Mouse (Mus musculus) embryo, embryonic 11 days (tissue): ENCODE data around the gene Tef.

Experiments
- DNase-seq: peaks from one replicate; pipeline ENCODE4 v3.0.0-alpha.2; 2015

Gene Tef

GRCm38 (mm10) chr15:81800391-81800790 is 1.8 kb upstream of the Tef start:
- no peak for DNase-seq

DNA sequence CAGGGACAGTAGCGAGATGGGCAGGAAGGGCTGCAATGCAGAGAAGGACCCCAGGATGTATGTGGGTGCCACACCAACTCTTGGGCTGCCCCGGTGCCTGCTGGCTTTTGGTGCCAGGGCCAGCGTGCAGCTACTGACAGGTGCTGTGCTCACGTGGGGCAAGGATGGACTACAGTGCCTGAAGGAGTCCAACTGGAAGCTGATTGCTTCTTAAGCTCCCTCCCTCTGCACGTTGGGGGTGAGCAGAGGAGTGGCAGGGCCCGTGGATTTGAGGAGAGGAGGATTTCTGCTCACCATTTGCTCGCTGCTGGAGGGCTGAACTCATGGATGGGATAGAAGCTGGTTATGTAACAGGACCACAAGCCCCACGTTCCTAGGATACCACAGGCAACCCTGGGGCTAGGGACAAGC is 725 bp downstream of the Tef start:
- no peak for DNase-seq

GRCm38 (mm10) chr15:81803425-81803951 is 1.3 kb downstream of the Tef start:
- DNase-seq = no peak

DNA sequence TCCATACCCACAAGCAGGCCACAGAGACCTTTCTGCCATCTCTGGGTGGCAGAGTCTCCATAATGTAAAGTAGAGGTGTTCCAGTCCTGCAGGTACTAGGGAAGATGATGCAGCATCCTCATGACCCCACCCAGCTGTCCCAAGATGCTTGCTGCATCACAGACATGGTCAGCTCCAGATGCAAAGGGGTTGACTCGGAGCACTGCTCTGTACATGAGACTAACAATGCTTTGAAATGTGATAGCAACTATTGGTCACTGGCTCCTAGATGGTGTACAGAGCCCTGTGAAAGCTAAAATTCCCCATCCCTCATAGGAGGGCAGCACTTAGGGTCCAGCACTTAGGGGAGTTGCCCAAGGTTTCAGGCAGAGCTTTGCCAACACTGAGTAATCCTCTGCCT is 2.0 kb downstream of the Tef start:
- no peak for DNase-seq

DNA sequence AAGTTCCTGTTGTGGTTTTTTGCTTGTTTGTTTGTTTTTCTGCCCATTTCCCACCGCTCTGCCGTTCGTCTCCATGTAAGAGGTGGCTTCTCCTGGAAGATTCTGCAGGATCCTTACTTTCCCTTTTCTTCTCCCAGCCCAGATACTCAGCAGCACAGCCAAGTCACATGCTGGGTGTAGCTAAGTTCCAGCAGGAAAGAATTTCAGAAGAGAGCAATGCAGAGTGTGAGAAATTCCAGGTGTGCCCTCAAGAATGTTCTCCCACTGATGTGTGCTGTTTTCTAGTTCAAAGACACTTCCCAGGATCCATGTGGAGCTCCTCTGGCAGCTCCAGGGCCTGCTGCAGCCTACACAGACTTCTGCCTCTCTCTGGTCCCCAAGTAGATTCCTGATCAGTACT is 2.7 kb downstream of the Tef start:
- no peak for DNase-seq

GRCm38 (mm10) chr15:81805624-81806023 is 3.4 kb downstream of the Tef start:
- peak; percentile 44 for DNase-seq

GRCm38 (mm10) chr15:81806621-81807404 is 4.6 kb downstream of the Tef start:
- DNase-seq = no peak

DNA sequence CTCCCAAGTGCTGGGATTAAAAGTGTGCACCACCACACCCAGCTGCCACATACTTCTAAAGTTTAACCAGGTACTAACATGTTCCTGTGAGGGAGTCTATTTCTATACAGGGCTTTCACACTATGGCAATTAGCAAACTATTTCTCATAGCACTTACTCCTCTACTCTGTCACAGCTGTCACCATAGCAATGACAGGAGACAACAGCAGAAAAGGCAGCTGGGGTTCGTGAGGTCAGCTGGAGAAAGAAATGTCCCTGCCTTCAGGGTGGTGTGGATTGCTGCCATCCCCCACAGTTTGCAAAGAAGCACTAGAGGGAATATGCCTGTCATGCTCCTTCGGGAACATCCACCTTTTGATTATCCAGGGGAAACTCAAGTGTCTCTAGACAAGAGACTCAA is 6.6 kb downstream of the Tef start:
- DNase-seq = no peak

DNA sequence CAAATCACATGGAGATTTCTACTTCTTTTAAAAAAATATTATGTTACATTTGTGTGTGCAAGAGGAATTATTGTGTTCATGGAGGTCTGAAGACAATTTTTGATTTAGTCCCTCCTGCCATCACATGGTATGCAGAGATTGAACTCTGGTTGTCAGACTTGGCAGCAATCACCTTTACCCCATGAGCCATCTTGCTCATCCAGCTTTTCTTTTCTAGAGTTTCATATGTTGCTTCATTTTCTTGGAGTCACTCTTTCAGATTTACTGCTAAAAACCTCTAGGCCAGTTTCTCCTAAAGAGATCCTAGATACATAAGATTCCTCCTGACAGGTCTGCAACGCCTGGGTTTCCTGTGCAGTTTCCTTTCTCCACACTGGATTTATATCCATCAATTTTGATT is 7.3 kb downstream of the Tef start:
- DNase-seq = no peak

DNA sequence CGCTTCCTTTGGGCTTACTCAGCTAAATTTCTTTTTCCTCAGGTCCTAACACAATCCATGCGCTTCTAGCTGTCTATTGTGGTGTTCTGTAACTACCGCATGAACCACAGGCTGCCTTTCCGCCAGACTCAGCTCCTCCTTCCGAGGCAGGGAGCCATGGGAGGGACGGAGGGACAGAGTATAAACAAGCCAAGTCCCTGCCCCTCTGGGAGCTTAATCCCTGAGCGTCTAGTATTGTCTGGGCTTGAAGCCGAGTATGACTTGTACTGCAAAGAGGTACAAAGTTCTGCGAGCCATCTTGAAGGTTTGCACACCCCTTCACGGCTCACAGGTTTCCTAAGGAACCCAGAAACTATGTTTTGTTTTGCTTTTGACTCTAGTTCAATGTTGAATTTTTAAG is 7.9 kb downstream of the Tef start:
- peak; percentile 75 for DNase-seq

GRCm38 (mm10) chr15:81810671-81811598 is 8.7 kb downstream of the Tef start:
- peak; percentile 99 for DNase-seq

DNA sequence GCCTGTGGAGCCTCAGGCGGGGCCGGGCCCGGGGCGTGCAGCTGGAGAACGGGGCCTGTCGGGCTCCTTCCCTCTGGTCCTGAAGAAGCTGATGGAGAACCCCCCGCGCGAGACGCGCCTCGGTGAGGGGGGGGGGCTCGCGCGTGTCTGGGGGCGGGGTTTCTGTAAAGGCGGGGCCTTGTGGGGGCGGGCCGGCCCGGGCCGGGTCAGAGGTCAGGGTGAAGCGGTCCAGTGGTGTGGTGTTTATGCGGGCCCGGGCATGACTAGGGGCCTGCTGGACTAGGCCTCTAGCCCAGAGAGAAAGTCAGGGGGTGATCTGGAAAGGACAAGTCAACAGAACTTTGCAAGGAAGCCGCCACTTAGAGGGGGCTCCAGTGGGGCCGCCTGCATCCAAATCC is 9.4 kb downstream of the Tef start:
- no peak for DNase-seq

- DNase-seq = no peak
These were observed 10.1 kb downstream of the Tef start for GRCm38 (mm10) chr15:81812287-81812686.

- no peak for DNase-seq
These were observed 10.7 kb downstream of the Tef start for GRCm38 (mm10) chr15:81812696-81813631.

- no peak for DNase-seq
These were observed 11.9 kb downstream of the Tef start for GRCm38 (mm10) chr15:81813986-81814705.

GRCm38 (mm10) chr15:81814716-81815370 is 12.6 kb downstream of the Tef start:
- no peak for DNase-seq

DNA sequence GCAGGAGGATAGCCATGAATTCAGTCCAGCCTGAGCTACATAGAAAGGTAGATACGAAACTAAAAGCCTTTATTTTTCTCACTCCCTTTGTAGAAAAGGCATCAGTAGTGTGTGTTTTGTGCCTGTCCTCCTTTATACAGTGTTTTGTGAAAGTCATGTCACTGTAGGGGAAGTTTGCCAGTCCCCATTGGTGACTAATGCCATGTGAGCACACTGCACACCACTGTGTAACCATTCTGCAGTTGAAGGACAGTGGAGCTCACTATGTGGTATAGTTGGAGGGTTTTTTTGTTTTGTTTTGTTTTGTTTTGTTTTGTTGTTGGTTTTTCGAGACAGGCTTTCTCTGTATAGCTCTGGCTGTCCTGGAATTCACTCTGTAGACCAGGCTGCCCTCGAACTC is 16.2 kb downstream of the Tef start:
- no peak for DNase-seq

DNA sequence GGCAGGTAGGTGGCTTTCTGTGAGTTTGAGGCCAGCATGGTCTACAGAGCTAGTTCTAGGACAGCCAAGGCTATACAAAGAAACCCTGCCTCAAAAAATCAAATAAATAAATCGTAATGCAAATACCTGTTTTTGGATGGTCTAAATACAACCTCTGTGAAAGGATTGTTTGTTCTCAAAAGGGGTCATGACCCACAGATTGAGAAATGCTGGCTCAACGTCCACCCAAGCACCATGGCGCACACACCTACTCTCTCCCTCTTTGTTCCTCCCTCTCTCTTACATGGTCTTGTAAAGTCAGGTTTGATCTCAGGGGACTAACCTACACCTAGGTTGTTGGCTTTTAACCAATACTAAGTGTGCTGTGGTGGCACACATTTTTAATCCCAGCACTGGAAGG is 20.4 kb downstream of the Tef start:
- DNase-seq = no peak

- no peak for DNase-seq
These were observed 22.6 kb downstream of the Tef start for GRCm38 (mm10) chr15:81824832-81825231.

- no peak for DNase-seq
These were observed 26.4 kb downstream of the Tef start for GRCm38 (mm10) chr15:81828426-81829207.

DNA sequence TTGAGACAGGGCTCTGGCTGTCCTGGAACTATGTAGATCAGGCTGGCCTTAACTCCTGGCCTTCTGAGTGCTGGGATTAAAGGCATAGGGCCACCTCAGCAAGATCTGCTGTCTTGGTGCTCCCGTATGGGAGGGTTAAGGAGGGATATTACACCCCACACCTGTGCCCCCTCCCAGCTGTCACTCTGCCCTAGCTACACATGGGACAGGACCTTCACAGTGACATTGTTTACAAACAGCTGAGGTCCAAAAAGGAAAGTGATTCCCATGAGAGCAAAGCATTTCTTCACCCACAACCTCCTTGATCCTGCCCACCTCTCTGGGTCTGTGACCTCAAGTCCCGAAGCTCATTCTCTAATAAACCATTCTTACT is 27.0 kb downstream of the Tef start:
- no peak for DNase-seq
